Mouse (Mus musculus) layer of hippocampus, adult 18-20 months (tissue): ENCODE results near the gene Dcst1. TPM values are rescaled to one million over a fixed set of nuclear protein-coding genes. Genes with fewer than 3 reads are reported as not detected.

ENCODE experiments used
- DNase-seq, 2 experiments: peaks; one replicate each; pipeline ENCODE4 v3.0.0; 2022; ENCODE audit warnings: low spot score in 2 of 2
- total RNA-seq, 2 experiments: library from RNA; stranded (reverse); gene quantifications; 2 replicates each; pipeline ENCODE4 v1.2.3; 2021

The Dcst1 gene
- total RNA-seq, 2 experiments from 2014 or later = not detected

GRCm38 (mm10) chr3:89388901-89389740 is 24.1 kb upstream of the Dcst1 start:
- peak in 1 of 2 experiments; percentile 57 for DNase-seq

GRCm38 (mm10) chr3:89388134-89388881 is 23.3 kb upstream of the Dcst1 start:
- DNase-seq = no peak

DNA sequence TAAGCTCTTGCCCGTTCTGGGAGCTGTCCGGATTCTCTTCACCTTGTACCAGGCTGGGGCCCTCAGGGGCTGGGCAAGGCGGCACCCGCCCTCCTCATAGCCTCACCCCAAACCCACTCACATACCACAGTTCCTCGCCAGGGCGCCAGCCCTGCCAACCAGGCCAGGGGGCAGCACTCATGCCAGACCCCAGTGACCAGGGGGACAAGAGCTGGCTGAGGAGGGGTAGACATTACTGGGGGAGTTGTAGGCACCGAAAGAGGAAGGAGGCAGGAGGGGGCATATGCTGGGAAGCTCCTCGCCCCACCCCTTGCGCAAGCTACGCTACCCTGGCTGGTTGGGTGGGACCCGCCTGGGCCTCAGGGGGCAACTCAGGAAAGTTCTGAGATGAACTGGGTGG is 22.6 kb upstream of the Dcst1 start:
- DNase-seq = no peak

DNA sequence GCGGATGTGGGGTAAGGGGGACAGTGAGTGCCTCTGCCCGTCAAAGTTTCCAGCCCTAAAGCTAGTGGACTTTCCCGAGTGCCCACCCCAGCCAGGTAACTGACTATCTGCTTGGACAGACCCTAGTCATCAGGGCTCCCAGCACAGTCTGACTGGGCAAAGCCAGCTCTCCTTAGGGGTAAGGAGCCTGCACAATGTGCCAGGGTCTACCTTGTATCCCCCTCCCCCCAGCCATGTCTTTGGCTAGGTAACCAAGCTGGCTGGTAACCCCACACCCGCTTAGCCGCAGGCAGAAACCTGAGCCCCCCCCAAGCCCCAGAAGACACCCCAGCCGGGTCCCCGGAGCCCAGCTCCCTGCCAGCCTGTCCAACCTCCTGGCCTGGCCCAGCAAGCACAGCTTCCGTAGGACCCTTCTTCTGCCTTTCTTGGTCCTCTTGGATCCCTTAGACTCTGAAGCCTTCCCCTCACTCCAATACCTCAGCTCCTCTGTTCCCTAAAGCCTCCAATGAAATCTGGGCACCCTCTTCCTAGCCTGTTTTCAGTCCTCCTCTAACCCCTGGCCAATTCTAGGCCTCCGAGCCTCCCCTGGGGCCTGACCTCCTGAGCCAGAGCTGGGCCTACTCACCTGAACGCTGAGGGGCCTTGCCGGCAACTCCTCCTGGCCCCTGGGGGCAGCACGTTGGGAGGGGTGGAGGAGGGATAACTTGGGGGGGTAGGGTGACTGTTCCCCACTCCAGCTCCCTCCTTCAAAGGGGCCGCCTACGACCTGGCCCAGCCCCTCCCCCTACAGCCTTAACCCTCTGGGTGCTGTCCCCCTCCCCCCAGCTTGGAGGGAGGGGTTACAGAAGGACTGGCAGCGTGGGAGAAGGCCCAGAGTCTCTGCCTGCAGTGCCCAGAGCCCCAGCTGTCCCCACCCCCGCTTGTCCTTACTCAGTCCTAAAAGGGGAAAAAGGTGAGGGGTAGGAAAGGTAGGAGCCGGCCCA is 21.7 kb upstream of the Dcst1 start:
- no peak for DNase-seq

DNA sequence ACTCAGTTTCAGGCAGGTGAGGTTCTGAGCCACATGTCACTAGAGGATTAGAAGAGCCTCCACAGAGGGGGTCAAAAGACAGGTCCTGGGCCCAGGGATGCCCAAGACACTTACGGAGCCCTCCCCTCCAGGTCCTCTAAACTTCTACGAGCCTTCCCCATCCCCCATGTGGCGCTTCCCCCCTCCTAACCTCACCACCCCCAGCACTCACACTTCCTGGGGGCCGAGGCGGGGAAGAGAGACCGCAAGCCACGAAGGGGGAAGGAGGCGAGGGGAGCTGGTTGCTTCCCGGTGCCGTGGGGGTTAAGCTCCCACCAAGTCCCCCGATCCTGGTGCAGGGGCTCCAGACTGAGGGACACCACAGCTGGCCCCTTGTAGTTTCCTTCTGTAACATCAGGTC is 20.4 kb upstream of the Dcst1 start:
- no peak for DNase-seq

GRCm38 (mm10) chr3:89384331-89385076 is 19.5 kb upstream of the Dcst1 start:
- no peak for DNase-seq

GRCm38 (mm10) chr3:89383651-89384255 is 18.7 kb upstream of the Dcst1 start:
- no peak for DNase-seq

DNA sequence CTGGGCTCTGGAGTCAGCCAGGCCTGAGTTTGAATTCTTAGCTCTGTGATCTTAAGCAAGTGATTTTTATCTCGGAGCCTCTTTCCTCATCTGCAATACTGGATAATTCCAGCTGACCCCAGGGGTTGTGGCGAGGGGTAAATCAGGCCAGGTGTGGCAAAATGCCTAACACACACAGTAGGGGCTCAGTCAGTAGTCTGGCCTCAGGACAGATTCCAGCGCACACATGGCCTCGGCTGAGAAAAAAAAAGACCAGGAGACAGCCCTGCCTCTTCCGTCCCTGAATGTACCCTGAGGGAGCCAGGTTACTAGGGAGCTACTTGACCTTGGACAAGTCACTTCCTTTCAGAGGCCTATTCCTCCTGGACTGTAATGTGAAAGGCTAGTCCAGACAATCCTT is 17.9 kb upstream of the Dcst1 start:
- no peak for DNase-seq

DNA sequence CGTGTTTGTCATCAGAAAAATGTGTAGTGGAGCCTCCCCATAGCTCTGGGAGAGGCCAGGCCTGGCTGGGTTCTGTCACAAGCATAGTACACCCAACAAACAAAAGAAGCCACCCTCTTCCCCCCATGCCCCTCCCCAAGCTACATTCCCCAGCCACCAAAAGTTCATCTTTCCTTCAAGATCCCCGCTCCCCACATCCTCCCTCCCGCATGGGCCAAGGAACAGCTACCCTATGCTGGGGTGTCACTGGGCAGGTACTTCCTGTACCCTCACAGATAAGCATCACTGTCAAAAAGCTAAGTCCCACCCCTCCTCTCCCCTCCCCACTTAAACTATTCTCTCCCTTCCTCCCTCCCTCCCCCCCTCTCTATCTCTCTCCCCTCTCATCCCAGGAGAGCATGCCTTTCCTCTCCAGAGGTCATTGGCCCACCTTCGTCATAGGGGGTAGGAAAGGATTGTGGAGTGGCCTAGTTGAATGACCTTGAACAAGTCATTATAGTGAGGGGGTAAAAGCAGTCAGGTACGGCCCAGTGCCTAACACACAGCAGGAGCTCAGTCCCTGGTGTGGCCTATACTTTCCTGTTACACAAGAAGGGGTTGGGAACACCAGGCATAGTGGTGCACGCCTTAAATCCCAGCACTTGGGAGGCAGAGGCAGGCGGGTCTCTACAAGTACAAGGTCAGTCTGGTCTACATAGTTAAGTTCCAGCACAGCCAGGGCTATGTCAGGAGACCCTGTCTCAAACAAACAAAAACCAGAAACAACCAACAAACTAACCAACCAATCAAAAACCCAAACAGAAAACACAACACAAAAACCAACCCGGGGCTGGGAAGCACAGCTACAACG is 17.2 kb upstream of the Dcst1 start:
- DNase-seq = no peak

DNA sequence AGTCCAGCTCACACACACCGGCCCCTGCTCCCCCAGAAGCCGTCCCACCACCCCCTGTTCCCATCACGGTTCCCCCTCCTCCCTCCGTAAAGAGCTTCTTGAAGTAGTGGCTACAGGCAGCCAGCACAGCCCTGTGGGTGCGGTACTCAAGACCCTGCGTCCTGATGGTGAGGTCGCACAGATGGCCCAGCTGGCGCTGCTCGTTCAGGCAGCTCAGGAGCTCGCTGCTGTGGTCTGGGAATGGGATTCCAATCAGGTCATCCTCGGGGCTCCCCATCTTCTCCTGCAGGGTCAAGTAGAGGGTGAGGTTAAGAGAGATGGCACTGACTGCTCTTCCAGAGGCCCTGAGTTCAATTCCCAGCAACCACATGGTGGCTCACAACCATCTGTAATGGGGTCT is 16.2 kb upstream of the Dcst1 start:
- no peak for DNase-seq

DNA sequence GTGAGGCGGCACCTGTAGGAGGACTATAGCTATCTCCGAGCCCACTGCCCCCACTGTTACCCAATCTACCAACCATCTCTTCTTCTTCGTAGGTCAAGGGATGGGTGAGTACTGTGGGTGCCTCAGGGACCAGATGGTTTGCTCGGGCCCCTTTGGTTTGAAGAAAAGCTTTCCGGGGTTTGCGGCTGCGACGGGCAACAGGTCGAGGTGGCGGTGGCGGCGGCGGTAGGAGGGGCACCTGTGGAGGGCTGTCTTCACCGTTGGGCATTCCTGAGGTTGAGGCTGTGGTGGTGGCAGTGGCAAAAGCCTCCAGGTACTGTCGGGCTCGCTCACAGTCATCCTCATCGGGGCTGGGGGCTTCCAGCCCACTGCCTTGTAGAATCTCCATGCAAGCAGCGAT is 15.7 kb upstream of the Dcst1 start:
- DNase-seq = no peak

GRCm38 (mm10) chr3:89380291-89380690 is 15.2 kb upstream of the Dcst1 start:
- DNase-seq = no peak

DNA sequence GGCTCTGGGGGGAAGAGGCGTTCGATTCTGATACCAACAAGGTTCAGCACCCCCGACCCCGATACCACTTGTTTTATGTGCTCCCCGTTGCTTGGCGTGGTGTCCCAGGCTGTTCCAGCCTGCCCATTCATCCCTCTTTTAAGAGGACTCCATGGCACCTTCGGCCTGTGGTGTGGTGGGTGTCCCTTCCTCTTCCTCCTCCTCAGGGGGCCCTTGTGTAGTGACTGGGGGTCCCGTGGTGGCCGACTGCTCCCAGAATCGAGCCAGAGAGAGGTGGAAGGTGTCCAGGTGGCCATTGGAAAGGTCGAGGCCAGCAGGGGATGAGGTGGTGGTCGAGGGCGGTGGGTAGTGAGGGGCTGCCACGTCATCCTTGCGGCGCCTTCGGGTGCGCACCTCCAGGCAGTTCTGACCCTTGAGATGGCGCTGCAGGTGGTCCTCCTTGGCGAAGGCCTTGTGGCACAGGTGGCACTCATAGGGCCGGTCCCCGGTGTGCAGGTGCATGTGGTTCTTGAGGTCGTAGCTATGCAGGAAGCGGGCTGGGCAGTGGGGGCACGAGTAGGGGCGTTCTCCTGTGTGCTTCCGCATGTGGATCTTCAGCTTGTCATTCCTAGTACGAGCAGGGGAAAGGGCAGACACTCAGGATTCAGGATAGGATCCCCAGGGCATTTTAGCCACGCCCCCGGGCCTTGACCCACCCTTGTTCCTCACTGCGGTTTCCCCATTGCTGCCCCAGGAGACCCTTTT is 14.5 kb upstream of the Dcst1 start:
- no peak for DNase-seq

DNA sequence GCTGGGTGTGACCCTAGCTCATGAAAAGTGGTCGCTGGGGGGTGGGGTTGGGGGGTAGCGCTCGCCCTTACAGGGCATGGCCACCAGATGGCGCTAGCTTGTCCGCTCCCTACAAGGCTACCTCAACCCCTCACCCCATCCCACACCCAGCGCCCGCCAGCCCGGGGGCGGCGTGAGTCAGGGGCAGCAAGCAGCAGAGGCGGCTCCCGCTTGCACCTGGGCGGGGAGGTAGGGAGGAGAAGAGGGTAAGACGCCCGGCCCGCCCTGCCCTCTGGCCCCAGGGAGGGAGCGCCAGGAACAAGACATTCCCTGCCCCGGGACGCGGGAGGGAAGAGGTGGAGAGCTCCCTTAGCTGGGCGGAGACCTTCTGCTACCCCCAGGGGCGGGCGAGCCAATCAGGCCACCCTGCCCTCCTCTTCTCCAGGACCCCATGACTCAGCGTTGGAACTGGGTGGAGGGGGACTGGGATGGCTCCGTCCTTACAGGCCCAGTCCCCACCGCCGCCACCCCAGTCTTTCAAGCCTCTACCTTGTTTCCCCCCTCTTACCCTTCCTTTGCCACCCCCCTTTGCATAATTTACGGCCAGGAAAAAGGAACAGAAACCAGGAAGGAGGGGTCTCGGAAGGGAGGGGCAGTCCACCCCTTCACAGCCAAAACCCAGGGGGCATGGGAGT is 13.5 kb upstream of the Dcst1 start:
- peak; percentile 56 to 63 for DNase-seq

GRCm38 (mm10) chr3:89377831-89378230 is 12.8 kb upstream of the Dcst1 start:
- no peak for DNase-seq

GRCm38 (mm10) chr3:89373581-89374231 is 8.7 kb upstream of the Dcst1 start:
- no peak for DNase-seq

GRCm38 (mm10) chr3:89367338-89367737 is 2.3 kb upstream of the Dcst1 start:
- no peak for DNase-seq
